Mouse (Mus musculus) liver, adult 2 months (tissue): ENCODE results near the gene Mbd4.

ENCODE experiments used
- CTCF ChIP-seq: fragments of 200-500 bp; IDR thresholded peaks from 2 replicates; pipeline ENCODE4 v1.5.1; 2011; ENCODE audit warnings: low read depth, low read length, control low read depth
- POLR2A ChIP-seq: fragments of 200-500 bp; IDR thresholded peaks from 2 replicates; pipeline ENCODE4 v1.6.1; 2011; ENCODE audit warnings: low read length, control low read depth; ENCODE audit not compliant: insufficient read depth; ENCODE audit errors: extremely low read depth

- TF ChIP-seq CTCF (no peak), POLR2A (no peak)
These were observed 27.6 kb upstream of the Mbd4 start for GRCm38 (mm10) chr6:115880751-115881150.
